Mouse (Mus musculus): ENCODE measurements around the gene Arap2.

DNA sequence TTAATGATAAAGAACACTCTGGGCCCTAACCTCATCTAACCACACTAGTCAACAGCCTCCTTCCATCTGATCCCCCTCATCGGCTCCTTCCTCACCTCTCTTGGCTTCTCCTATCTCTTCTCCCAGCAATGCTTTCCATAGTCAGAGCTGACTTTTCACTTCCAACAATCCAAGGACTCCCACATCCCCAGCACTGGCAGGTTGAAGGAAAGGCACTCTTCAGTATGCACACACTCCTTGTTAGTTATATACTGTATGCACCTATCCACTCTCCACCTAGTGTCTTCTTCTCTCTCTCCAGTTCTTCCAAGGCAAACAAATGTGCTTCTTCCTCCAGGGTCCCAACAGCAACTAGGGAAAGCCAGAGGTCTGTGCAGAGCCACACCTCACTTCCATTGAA lies 50.0 kb downstream of the Arap2 start:
- no peak for TF ChIP-seq CTCF (IDR thresholded peaks at IDR 0.05; ENCODE audit: control insufficient read depth, insufficient read depth, insufficient replicate concordance, low read depth, low read length)
- TF ChIP-seq POLR2A (IDR thresholded peaks at IDR 0.05; ENCODE audit: control insufficient read depth, low read depth, low read length), result no peak

All from testis, adult 2 months (tissue).